Mouse (Mus musculus) urinary bladder, adult 2 months (tissue): ENCODE measurements around the gene Klf5. TPM values are rescaled to one million over a fixed set of nuclear protein-coding genes. Genes with fewer than 3 reads are reported as not detected.

ENCODE experiments used
- DNase-seq: peaks from one replicate; pipeline ENCODE4 v3.0.0; 2022; ENCODE audit warnings: low spot score
- polyA plus RNA-seq: library from polyadenylated mRNA; depleted of rRNA; stranded (reverse); fragments of >200 nt; gene quantifications from 2 replicates; pipeline ENCODE4 v1.2.3, GENCODE M21; 2012; rRNA removed

Gene Klf5
- 44.9 and 59.0 TPM in 2 replicates for polyA plus RNA-seq

DNA sequence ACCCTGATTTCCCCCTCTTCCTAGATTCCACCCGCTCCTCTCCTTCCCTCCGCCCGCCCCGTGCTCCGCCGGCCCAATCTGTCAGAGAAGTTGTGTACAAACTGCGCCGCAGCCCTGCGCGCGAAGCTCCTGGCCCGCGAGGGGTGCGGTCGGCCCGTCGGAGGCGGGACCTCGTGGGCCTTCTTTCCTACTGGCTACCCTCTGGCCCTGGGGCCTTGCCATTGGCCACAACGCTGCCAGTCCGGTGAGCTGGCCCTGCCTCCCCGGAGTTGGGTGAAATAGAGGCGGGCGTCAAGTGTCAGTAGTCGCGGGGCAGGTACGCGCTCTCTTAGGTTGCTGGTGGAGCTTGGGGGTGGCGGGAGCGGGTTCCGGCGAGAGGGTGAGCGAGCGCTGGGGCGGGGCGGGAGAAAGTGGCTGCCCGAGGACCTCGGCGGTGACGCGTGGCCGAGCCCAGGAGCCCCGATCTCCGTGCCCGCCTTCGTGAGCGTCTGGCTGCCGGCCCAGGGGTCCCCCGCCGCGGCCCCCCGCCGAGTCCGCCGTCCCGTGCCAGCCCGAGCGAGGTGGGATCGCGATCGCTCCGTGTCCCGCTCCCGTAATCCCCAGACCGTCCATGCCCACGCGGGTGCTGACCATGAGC is at the start of gene Klf5:
Gene Klf5 (plus strand): TSS at position 307 of the 637 bp plus-strand sequence.
- DNase-seq = peak; percentile 99

DNA sequence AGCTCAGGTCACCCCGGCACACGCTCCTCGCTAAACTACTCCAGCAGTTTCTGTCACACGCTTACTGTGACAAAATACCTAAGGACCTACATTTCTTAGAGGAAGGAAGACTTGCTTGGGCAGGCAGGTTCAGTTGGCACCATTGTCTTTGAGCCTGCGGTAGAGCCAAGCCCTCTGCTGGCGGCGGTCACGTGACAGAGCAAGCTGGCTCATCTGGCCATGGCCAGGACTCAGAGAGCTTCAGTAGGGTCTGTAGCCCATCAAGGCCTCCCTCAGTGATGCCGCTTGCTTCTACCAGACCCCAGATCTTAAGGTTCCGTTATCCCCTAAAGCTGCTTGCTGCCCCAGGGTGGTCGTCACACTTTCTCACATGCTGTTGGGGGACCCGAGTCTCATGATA is 36.5 kb upstream of the Klf5 start:
- DNase-seq = no peak

GRCm38 (mm10) chr14:99263816-99264215 is 34.7 kb upstream of the Klf5 start:
- no peak for DNase-seq

- DNase-seq = no peak
These were observed 32.7 kb upstream of the Klf5 start for GRCm38 (mm10) chr14:99265791-99266190.

- DNase-seq = no peak
These were observed 31.7 kb upstream of the Klf5 start for GRCm38 (mm10) chr14:99266749-99267148.

- no peak for DNase-seq
These were observed 24.4 kb upstream of the Klf5 start for GRCm38 (mm10) chr14:99274056-99274455.

GRCm38 (mm10) chr14:99275827-99276226 is 22.7 kb upstream of the Klf5 start:
- DNase-seq = no peak

DNA sequence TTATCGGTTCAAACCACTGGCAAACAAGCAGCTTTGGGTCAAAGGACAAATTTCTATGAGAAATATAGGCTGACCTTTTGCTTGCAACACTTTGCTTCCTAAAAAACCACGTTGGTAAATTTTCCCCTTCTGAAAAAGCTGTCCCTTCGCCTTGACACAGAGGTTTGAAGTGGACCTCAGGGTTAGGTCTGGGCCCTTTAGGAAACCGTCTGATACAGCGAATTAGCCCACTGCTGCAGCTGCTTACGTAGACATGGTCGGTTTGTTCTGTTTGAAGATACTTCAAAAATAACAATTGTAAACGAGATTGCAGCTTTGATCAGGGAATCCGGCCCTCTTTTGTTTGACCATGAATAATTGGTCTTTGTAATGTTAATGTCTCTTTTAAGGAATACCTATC is 20.2 kb upstream of the Klf5 start:
- no peak for DNase-seq

DNA sequence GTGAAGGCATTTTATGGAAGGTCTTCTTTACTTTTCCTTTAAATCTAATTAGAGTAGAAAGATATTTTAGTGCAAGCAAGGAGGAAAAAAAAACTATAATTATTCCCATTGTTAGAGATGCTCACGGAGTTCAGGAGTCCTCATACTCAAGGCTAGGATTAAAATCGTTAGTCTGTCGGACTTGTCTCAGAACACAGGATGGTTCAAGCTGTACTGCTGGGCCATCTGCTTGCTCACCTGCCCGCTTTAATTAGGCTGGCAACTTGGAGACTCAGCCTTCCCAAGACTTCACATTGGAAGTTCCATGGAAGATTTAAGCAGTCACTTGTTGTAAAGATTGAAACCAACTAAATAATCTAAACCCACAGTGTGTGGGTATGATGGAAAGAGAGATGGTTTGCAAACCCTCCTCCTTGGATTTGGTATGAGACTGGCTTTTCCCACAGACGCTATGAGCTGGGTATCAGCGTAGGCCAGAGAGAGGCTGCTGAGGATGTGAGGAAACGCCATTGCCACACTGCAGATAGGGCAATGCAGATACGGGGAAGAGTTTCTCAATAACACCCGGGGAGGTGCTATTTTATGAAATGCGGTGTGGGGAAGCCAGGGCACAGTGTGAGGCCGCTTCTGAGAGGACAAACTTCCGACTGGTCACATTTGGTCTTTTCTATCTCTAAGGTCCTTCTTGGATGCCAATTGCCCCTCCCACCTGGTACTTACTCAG is 19.6 kb upstream of the Klf5 start:
- no peak for DNase-seq

DNA sequence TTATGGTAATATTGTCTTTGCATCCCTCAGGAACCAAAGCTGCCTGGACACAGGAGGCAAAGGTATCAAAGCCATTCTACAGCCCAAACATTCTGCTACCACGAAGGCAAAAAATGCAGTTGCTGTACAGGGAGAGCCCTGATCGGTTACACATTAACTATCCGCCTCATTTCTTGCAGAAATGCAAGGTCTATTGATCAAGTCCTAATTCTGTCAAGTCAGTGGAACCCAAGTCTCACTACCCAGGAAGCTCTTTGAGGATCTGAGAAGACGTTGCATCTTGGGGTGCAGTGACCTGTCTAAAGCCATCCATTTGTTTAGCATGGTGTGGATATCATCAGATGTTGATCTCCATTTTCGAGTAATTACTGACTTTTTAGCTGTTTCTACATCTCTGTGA is 18.1 kb upstream of the Klf5 start:
- no peak for DNase-seq

DNA sequence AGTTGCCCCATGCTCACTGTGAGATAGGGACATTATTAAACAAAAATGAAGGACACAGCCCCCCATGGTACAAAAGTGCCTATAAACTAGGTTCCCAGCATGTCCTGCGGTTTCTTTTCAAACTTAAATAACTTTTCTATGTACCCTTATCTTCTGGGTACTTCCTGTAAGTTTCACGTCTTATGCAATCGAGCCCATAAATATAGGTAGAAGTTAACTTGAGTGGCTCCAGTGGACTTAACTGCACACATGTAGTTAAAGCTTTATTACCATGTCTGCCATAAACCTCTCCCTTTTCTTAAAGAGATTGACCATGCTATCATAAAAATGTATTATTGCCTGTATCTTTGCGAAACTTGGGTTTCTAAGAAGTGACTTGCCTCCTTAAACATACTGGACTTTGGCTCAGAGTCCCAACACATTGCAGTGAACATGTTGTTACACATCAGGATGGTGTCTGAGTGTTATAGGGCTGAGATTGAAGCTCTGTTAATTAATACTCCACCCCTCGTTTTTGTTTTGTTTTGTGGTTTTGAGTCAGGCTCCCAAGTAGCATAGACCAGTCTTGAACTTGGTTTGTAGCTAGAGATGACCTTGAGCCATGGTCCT is 17.6 kb upstream of the Klf5 start:
- DNase-seq = no peak

- no peak for DNase-seq
These were observed 13.0 kb upstream of the Klf5 start for GRCm38 (mm10) chr14:99285486-99285885.

- DNase-seq = no peak
These were observed 6.3 kb upstream of the Klf5 start for GRCm38 (mm10) chr14:99292176-99292575.

DNA sequence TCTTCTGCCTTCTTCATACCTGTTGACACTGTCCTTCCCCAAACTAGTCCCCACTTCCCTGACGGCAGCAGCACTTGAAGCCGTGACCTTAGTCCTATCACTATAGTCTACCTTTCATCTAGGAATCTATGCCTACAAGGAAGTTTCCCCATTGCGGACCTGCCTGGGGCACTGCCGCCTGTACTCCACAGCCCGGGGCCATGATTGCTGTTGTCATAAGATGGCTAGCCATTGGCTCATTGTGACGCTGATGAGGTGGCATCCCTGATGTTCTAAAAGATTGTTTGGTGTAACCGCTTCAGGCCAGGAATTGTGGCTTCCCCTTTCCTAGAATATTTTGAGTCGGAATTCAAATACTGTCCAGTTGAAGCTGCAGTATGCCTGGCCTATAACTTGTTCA is 4.1 kb upstream of the Klf5 start:
- DNase-seq = no peak

DNA sequence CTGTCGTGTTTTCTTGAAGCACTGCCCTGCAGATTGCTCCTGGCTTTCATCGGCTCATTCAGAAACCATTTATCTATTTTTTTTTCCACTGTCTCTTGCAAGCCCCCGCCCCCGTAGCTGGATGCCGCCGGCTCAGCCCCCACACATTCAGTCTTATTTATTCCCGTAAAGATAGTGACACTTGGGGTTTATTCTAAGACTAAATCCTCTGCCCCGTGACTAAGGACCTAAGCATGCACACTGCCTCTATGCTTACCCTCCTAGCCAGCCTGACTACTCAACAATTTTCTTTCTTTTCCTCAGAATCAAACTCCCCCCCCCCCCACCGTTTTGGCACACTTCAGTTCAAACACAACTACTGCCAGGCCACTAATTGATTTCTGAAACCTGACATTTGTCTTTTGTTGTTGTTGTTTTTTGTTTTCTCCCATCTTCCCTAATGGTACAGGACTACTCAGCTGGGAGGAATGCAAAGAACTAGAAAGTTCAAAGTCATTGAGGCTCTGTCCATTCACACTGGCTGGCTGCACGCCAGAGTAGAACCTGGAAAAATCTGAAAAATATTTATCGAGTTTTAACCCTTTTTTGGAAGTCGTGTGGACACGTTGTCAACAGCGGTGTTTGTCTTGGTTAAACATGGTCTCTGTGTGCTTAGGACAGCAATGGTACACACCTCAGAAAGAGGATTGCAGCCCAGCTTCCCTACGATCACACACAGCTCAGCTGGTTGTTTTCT is 2.7 kb upstream of the Klf5 start:
- no peak for DNase-seq

DNA sequence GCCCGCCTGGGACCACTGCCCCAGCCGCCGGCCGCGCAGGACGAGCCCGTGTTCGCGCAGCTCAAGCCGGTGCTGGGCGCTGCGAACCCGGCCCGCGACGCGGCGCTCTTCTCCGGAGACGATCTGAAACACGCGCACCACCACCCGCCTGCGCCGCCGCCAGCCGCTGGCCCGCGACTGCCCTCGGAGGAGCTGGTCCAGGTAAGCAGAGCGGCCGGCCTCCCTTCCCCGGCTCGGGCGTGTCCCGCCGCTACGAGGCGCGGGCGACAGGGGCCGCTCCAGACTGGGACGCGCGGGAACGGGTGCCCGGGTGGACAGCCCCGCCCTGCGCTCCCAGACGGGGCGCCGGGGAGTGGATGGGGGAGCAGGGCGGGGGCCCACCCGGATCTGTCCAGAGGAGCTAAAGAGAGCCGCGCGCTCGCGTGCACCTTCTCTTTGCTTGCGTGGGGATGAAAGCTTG is 561 bp downstream of the Klf5 start:
- DNase-seq = peak; percentile 64

DNA sequence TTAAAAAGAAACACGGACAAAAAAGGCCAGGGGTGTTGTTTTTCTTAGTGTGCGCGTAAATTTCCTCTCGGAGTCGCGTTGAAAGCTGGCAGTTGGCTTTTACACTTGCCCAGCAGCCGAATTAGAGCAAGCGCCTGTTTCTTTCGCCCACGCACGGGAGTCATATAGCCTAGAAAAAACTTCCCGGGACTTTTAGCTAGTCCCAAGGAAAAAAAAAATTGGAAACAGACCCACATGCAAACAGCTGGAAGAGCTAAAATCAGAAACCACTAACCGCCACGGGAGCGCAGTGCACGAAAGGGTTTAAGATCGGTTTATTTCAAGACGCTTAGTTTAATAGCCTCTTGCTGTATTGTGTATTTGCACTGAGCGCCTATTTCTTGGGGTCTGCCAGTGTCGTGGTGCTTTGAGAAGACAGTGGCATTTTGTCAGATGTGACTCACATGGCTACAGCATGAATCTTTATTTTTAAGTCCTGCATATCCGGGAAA is 1.3 kb downstream of the Klf5 start:
- no peak for DNase-seq

DNA sequence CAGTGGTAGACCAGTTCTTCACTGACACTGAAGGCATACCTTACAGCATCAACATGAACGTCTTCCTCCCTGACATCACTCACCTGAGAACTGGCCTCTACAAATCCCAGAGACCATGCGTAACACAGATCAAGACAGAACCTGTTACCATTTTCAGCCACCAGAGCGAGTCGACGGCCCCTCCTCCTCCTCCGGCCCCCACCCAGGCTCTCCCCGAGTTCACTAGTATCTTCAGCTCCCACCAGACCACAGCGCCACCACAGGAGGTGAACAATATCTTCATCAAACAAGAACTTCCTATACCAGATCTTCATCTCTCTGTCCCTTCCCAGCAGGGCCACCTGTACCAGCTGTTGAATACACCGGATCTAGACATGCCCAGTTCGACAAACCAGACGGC is 3.0 kb downstream of the Klf5 start:
- peak; percentile 49 for DNase-seq

- DNase-seq = no peak
These were observed 5.9 kb downstream of the Klf5 start for GRCm38 (mm10) chr14:99304387-99304786.

- no peak for DNase-seq
These were observed 6.7 kb downstream of the Klf5 start for GRCm38 (mm10) chr14:99304997-99305792.

- DNase-seq = no peak
These were observed 7.9 kb downstream of the Klf5 start for GRCm38 (mm10) chr14:99306410-99306809.
